Mouse (Mus musculus): ENCODE data around the gene Tnpo2. TPM values are rescaled to one million over a fixed set of nuclear protein-coding genes. Genes with fewer than 3 reads are reported as not detected.
A peak's percentile ranks its signal among the peaks of the same experiment; 100 is the strongest.

Gene Tnpo2
- 10 to 100 TPM; 23.5 to 27.9 TPM for total RNA-seq (2021)
- long read RNA-seq, experiment 1, partial matches to known transcripts, result 0 of 2 reads
- long read RNA-seq, experiment 1, other reads (novel, unspliced or antisense), result 2 of 2 reads
- long read RNA-seq, experiment 2, partial matches to known transcripts, result 0 of 1 reads
- long read RNA-seq, experiment 2, other reads (novel, unspliced or antisense), result 1 of 1 reads

DNA sequence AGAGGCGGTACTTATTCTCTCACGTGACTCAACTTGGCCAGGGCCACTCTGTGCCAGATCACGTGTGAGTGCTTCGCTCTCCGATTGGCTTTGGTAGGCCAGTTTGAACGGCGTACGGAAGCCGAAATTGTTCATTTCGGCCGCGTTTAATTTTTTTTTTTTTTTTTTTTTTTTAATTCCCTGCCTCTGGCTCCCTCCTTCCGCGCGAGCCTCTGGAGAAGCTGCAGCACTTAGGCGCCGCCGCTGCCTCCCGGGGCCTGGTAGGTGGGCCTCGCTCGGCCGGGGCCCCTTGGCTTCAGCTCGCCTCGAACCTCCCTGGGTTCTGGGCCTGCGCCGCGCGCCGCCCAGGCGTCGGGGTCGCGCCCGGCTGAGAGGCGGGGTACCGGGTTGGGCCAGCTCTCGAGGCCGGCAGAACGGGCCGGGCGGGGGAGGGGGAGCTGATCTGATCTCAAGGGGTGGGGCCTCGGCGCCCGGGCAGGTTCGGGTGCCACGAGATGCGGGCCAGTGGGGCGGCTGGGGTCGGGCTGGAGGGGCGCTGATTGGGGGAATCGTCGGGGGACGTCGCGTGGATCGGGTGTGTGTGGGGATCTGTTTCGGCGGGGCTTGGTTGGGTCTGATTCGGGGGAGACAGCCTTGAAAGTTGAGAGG is at the start of gene Tnpo2:
Tnpo2 (plus strand) TSS at position 198 of the 648 bp plus-strand sequence.
- peak; percentile 91 for DNase-seq

DNA sequence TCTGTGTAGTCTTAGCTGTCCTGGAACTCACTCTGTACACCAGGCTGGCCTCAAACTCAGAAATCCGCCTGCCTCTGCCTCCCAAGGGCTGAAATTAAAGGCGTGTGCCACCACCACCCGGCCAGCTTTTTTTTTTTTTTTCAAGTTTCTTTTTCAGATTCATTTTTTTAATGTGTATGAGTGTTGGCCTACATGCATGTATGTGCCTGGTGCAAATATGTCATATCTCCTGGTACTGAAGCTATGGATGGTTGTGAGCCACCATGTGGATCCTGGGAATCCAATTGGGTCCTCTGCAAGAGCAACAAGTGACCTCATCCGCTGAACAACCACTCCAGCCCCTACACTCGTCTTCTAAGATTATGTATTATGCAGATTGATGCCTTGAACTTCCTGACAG is 49.3 kb upstream of the Tnpo2 start:
- no peak for DNase-seq

DNA sequence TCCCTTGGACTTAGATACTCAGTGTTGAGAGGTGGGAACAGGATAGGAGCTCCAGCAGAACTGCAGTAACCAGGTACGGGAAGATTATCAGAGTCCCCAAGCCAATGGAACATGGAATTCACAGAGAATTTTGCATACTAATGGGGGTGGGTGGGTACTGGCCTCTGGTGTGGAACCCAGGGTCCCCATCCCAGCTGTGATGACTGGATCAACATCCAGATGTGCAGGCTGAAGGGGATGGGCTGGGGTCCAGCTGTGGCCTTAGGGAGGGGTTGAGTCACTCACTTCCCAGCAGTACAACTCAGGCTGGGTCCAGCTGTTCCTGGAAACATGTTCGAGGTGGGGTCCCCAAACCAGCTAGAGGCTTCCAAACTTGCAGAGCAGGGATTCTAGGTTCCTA is 48.8 kb upstream of the Tnpo2 start:
- no peak for DNase-seq

DNA sequence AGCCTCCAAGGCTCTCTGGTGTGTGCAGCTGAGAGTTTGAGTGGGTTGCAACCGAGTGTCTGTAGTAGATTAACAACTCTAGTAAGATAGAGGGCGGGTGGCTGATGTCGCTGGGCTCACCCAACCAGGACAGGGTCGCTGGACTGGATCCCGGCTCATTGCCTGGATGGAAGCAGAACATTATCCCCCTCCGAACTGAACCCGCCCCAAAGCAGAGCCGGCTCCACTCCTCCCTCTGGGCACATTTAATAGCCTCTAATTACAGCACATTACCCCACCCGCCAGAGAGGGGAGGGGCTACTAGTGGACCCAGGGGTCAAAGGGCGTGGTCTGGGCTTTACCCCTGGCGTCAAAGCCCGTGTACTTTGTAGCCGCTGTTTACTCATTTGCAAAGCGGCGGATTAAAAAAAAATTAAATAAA is 47.4 kb upstream of the Tnpo2 start:
- DNase-seq, result peak; percentile 70

DNA sequence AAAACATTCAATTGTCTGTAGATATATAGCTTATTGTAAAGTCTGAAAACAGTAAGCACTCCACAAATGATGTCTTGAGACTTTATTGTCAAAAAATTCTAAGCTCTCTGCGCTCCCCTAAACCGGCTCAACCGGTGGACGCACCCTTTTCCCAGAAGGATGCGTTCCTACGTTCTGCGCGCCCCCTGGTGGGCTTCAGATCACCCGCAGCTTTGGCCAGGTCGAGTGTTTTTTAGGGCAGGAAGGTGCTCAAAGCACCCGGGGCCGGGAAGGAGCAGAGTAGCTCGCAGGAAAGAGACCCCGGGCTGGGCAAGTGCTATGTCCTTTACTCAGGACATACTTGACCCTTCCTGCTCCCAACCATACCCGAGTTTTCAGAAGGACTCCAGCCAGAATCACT is 46.9 kb upstream of the Tnpo2 start:
- peak; percentile 88 for DNase-seq

DNA sequence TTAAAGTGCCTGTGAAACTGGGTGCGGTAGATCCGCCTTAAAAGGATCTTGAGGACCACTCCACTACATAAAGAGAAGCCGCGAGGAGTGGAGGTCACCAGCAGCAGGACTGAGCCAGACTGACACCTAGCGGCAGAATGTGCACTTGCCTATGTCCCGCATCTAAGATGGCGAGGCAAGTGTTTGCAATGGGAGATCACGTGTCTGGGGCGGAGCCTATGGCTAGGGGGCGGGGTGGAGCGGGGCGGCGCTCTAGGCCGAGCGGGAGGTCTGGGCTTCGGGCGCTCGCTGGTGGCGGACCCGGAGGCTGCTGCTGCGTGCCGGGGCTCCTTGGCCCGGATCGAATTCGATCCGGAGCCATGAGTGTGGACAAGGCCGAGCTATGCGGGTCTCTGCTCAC is 46.4 kb upstream of the Tnpo2 start, which contains the start of gene Hook2:
Hook2 (plus strand) TSS at position 255 of the 400 bp plus-strand sequence.
- peak; percentile 96 for DNase-seq

DNA sequence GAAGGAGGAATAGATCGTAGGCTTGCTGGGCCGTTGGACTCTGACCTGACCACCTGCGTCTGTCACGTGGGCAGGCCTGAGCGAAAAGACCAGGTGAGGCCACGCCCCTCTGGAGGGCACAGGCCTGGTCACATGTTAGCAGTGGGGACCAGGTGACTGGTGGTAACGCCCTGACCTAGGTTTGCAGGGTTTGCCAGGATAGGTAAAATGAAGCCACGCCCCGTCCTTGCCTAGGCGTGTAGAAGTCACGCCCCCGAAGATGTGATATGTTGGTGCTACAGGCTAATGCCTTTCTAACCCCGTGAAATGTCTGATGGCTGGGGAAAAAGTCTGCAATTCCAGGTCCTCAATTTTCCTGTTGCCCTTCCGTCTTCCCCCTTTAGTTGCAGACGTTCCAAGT is 45.9 kb upstream of the Tnpo2 start:
- no peak for DNase-seq

DNA sequence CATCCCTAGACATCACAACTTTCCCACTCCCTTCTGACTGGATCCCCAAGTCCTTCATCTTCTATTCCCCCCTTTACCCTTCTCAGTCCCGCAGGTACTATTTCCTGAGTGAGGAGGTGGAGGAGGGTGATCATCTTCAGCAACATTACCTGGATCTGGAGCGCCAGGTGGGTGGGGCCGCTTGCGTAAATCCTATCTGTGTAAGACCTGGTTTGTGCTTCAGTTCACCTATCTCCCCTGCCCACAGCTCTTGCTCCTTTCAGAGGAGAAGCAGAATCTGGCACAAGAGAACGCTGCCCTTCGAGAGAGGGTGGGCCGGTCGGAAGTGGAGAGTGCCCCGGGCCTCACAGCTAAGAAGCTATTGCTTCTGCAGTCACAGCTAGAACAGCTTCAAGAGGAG is 42.3 kb upstream of the Tnpo2 start:
- DNase-seq, result no peak

DNA sequence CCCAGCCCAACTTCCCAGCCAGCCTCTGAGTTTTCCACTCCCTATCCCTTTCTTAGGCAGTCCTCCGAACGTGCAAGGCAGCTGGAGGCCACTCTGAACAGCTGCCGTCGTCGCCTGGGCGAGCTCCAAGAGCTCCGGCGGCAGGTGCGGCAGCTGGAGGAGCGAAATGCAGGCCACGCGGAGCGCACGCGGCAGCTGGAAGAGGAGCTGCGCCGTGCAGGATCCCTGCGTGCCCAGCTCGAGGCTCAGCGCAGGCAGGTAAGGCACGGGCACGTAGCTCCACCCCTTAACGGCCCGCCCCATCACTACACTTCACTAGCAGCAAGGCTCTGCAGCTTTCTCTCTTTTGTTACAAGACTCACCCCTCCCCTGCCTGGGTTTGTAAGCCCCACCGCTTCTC is 41.0 kb upstream of the Tnpo2 start:
- no peak for DNase-seq

DNA sequence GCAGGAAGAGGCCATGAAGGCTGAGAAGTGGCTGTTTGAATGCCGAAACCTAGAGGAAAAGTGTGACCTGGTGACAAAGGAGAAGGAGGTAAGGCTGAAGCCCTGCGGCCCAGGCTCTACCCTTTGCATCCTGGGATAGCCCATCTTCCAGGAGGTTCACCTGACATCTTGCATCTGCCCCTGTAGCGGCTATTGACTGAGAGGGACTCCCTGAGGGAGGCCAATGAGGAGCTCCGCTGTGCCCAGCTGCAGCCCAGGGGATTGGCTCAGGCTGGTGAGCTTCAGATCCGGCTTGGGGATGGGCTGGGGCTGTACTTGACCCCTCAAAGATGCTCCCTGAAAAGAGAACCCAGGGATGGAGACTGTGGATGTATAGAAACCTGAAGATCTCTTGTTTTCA is 39.7 kb upstream of the Tnpo2 start:
- no peak for DNase-seq

DNA sequence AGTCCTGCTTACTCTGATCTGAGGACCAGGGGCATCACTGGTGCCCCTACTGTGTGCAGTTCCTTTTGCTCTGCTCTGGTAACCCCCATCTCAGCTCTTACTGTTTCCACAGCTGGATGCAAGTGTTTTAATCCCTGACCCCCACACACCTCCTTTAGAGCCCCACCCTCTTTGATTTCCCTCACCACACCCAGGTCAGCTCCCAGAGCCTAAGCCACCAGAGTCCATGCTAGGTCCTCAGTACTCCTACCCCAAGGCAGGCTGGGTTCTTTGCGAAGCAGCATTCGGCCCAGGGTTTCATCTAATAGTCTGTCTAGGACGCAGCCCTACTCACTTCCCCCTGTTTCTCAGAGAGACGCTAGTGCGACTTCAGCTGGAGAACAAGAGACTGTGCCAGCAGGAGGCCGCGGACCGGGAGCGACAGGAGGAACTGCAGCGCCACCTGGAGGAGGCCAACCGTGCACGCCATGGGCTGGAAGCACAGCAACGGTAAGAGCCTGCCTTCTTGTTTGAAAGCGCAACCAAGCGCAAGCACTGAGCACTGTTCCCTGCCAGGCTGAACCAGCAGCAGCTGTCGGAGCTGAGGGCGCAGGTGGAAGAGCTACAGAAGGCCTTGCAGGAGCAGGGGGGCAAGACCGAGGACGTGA is 38.9 kb upstream of the Tnpo2 start:
- peak; percentile 83 for DNase-seq

DNA sequence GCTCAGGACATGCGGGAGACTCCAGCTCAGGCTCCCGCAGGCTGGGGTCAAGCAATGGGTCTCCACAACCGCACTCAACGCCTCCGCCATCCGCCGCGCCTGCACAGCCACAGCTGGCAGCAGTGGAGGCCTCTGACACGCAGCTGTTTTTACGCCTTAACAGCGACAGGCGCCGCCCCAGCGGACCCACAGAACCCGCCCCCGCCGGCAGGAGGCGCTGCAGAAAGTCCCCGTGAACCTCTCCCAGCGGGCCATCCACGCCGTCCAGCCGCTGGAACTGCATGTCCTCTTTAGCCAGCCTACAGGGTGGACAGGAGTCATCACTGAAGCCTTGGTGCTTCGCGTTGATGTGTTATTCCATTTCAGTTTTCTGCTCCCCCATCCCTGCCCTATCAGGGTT is 29.0 kb upstream of the Tnpo2 start:
- no peak for DNase-seq

DNA sequence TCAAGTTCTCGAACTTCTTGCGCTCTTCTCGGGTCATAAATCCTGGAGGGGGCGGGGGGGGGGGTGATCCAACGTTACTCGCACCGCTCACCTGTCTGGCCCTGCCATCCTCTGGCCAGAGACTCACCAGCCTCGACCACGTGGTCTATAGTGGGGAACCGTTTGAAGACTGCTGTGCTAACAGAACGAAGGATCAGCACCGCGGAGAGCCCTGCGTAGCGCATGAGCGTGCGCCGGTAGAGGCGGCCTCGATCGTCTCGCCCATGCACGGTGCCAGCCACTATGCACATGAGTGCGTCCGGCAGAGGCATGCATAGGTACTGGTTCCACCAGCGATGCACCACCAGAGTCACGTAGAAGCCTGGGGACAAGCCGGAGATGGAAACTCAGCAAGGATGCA is 25.5 kb upstream of the Tnpo2 start:
- no peak for DNase-seq

DNA sequence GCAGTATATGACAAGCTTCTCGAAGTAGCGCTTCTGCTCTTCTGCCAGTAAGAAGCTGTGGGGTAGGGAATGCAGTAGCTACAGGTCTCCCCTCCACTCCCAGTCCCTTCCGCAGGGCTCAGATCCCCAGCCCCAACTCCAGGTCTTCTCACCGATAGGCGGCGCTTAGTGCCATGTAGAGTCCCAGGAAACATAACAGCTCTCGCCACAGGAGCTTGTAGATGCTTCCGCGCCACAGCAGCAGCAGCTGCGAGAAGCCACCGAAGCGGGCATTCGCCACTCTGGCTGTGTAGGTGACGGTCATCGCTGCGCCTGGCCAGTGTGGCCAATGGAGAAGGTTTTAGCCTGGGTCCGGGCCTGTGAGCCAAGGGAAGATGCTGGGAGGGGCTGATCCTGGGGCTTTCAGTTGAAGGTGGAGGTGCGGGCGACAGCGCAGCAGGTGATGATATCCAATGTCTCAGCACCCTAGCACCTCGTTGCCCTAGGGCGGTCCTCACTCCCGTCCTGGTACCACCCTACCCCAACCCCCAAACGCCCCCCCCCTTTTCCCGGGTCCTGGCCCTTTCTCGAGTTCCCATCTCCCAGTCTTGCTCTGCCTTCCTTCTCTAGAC is 23.4 kb upstream of the Tnpo2 start:
- no peak for DNase-seq

DNA sequence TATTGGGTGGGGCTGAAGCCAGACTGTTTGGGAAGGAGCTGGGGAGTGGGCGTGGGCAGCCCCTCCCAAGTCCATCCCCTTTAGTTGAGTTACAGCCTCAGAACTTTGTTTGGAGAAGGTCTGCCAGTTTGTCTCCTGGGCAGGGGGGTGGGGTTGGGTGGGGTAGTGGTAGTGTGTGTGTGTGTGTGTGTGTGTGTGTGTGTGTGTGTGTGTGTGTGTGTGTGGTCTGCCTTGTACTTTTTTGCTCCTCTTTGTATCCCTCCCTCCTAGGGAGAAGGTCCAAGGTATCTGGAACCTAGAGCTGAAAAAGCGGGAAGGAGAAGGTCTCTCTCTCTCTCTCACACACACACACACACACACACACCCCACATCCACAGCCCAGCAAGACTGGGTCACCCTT is 22.3 kb upstream of the Tnpo2 start, which contains the start of gene Best2:
Best2 (minus strand) TSS at position 101 of the 400 bp plus-strand sequence.
- DNase-seq, result no peak

DNA sequence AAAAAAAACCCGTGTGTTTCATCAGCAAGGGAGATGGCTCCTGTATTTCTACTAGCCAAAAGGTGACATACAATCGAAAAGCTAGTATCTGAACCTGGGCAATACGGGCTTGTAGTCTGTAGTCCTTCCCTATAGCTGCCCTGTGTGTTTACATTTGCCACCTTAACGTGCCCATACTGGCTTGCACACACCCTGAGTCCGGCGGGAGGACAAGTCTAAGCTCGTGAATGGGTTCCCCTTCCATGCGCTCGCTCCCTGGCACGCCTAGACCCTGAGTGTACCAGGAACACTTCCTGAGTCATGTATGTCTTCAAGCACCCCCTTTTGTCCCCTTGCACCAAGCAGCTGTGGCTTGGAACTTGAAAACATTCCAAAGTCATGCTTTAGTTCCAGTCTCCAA is 20.0 kb upstream of the Tnpo2 start:
- no peak for DNase-seq

DNA sequence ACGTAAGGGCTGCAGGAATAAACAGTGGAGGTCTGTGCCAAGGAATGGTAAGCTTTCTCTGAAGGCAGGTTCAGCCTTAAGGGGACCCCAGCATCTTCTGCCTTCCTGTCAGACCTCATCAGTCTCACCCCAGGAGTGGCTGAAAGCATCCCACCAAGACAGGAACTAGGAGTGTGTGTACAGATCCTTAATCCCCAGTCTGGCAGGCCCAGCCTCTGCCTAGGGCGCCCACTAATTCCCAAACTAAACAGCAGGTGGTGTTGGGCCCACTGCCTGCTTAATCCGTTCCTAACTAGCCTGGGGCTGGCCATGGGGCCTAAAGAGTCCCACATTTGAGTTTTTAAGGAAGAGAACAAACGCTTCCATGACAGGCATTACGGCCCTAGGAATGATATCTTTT is 19.5 kb upstream of the Tnpo2 start:
- DNase-seq, result no peak

DNA sequence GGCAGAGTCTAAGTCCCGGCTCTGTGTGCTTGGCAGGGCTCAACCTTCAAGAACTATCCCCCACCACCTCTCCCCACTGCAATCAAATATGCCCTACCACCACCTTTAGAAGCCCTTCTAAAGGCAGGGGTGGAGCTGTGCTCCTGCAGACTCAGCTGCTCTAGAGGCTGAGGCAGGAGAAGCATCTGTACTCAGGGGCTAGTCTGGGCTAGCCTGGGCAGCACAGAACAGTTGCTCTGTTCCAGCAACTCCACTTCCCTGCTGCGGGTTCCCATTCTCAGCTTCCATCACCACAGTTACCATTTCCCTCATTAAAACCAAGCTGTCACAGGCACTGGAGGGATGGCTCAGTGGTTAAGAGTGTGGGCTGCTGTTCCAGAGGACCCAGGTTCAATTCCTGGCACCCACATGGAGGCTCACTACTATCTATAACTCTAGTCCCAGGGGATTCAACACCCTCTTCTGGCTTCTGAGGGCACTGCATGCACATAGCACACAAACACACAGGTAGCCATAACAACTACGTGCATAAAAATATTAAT is 15.1 kb upstream of the Tnpo2 start:
- no peak for DNase-seq

DNA sequence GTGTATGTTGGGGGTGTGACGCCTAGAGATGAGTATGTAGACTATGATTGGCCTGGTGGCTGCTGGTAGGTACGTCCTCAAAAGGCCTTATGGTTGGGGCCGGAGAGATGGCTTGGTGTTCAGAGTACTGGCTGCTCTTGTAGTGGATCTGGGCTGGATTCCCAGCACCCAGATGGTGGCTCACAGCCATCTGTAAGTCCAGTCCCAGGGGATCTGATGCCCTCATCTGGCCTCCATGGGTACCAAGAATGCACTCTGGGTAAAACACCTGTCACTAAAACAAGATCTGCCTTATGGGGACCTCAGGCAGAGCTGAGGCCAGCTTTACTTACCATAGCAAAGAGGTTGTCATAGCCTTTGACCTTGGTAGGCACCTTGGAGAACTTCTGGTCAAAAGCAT is 12.9 kb upstream of the Tnpo2 start:
- DNase-seq, result no peak

DNA sequence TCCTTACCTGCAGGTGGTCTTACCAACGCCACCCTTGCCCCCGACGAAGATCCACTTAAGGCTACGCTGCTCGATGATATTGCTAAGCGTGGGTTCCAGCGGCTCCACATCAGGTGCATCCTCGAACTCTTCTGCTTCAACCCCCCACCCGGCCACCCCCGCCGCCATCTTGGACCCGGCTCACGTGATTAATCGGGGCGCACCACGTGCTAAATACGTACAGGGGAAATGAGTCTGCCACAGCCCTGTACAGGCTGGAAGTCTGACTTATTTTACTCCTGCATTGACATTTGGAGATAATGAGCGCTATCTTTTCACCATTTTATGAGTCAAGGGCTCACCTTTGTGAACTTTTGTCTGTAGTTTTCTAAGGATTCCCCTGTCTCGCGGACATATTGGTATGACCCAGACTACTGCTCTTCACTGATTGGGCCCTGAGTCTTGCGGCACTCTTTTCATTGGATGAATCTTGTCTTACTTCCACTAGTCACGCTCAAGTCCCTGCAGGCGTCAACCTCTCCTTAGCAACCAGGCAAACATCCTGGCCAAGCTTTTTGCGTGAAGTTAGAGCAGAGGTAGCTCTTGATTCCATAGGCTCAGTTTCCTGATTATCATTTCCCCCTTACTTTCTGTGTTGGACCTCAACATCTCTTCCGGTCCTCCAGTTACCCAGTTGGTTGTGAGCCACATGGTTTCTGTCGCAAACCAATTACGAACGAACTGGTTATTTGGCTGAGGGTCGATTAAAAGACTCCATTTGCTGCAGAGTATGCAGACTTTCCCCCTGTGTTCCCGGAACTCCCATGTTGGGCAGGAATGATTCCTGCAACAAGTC is 11.4 kb upstream of the Tnpo2 start, which contains the start of gene Asna1:
Asna1 (minus strand) TSS at position 184 of the 835 bp plus-strand sequence.
- DNase-seq, result peak; percentile 79

DNA sequence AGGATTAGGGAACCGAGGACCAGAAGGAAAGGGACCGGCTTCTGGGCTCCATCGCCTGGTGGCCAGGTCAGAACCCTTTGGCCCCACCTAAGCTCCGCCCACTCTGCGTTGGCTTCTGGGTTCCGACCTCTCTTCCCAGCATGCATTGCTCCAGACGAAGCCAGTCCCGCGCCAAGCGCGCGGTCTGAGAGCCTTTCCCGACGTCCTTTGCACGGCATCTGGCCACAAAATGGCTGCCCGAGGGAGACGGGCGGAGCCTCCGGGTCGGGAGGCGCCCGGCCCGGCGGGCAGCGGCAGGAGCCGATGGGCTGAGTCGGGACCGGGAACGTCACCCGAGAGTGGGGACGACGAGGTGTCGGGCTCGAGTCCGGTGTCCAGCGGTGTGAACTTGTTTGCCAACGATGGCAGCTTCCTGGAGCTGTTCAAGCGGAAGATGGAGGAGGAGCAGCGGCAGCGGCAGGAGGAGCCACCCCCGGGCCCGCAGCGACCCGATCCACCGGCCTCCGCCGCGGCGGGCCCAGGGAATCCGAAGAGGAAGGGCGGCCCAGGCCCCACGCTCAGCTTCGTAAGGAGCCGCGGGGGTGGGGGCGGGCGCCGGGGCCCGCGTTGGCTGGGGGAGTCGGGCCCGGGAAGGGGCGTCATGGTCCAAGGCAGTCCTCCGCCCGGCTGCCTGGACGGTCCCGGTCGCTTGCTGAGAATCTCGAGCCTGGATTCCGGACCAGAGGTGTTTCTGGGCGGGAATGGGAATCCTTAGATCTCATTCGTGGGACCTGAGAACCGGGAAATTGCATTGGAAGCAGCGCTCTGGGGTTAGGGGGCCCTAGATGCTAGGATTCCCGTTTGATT is 9.8 kb upstream of the Tnpo2 start, which contains the start of gene Trir:
Trir (plus strand) TSS at position 154 of the 846 bp plus-strand sequence.
- DNase-seq, result peak; percentile 96
